Comparison of ENCODE assay signal across 25 mouse cellular contexts in the genomic region with DNA sequence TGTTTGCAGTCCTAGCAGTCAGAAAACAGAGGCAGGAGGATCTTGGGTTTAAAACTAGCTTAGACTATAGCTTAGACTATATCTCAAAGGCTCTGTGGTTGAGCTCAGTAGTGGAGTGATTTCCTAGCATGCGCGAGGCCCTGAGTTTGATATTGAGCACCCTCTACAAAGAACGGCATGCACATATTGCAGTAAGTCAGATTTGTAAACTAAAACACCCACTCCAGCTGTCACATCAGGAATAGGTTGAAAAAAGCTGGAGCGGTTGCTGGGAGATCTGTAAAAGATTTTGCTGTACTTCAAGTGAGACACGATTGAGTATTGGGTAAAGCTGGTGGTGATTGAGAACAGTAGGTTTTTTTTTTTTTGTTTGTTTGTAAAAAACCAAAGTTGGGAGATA. TPM values are rescaled to one million over a fixed set of nuclear protein-coding genes. Genes with fewer than 3 reads are reported as not detected.
DNase-seq lines count a peak whose midpoint lies in the region.
"Had no signal": no experiment of that assay in that cellular context is flagged by ENCODE, and none has a peak within 500 bp of the region (broad histone marks: within the 10 kb centered on the region; RNA-seq: fewer than 3 reads in every experiment).

No protein-coding gene starts in this region.

- peak; percentile 33 to 66 for DNase-seq in frontal cortex, adult 2 months (ENCODE audit: extremely low spot score in 1 of 2, low spot score in 1 of 2)
- no peak for DNase-seq in frontal cortex, postnatal 10 days (ENCODE audit: low spot score in 2 of 2)
- peak; percentile 47 for DNase-seq in layer of hippocampus, adult 9-11 months
- no peak for DNase-seq in layer of hippocampus, postnatal 36 days
- peak; percentile 50 for DNase-seq in right cerebral cortex, adult 18-20 months
- DNase-seq in right cerebral cortex, postnatal 25 days: no peak
- DNase-seq in ovary, postnatal 36 days (ENCODE audit: low spot score): no peak
- DNase-seq: adrenal gland, postnatal 10 days; adrenal gland, postnatal 36 days; B cell, adult 2 months; cerebellum, adult 11 months; cerebellum, adult 2 months; cerebellum, adult 9-11 months; cerebellum, postnatal 36 days; embryo, embryonic 11 days; gastrocnemius, postnatal 10 days; gastrocnemius, postnatal 36 days; heart, adult 2 months; heart, postnatal 14 days; heart, postnatal 4 days had no signal

RNA-seq across cellular contexts. Expression of a gene that starts 3.2 kb away (rescaled TPM):
- polyA plus RNA-seq in frontal cortex, adult 2 months (2012; rRNA removed): 205 and 215 TPM in 2 replicates
- total RNA-seq in layer of hippocampus, postnatal 36 days (2021): 100 to 1,000 TPM; 279 to 282 TPM
- total RNA-seq: CH12.LX; granulocyte monocyte progenitor cell, adult 5-6 weeks had no signal
- polyA plus RNA-seq: erythroblast, embryonic 14.5 days; G1E; Patski had no signal

RNA-seq across cellular contexts. Expression of a gene that starts 55.1 kb away (rescaled TPM):
- polyA plus RNA-seq in frontal cortex, adult 2 months (2012; rRNA removed): 76.7 and 91.0 TPM in 2 replicates
- 10 to 100 TPM; 61.8 to 65.8 TPM for total RNA-seq in layer of hippocampus, postnatal 36 days (2021)
- polyA plus RNA-seq: erythroblast, embryonic 14.5 days; G1E had no signal

Comparison
In these comparisons a context has a peak if more than half of its experiments do, and no peak if none do; other contexts are left out.
1. DNase-seq: peak in frontal cortex, adult 2 months (2 of 2), layer of hippocampus, adult 9-11 months (single experiment) and right cerebral cortex, adult 18-20 months (single experiment); none in frontal cortex, postnatal 10 days (0 of 2), layer of hippocampus, postnatal 36 days (0 of 2), right cerebral cortex, postnatal 25 days (single experiment) and ovary, postnatal 36 days (single experiment).